Mouse (Mus musculus) erythroid progenitor cell, adult 5-6 weeks (primary cell): ENCODE results near the gene Bcar3. TPM values are rescaled to one million over a fixed set of nuclear protein-coding genes. Genes with fewer than 3 reads are reported as not detected.

Experiments
- ATAC-seq: replicated peaks from 2 replicates; pipeline ENCODE4 v1.8.0; 2016; ENCODE audit warnings: moderate number of reproducible peaks, mild to moderate bottlenecking, moderate TSS enrichment, inconsistent platforms; ENCODE audit not compliant: poor library complexity, low FRiP score, severe bottlenecking
- total RNA-seq, 2 experiments: library from RNA; stranded (forward) in 1 of 2; stranded (reverse) in 1 of 2; fragments of 150-400 nt in 1 of 2; fragments of 186-747, 209-891 nt in 1 of 2; gene quantifications; 2 replicates each; pipeline versions ENCODE4 v1.2.3 to v1.2.4; 2015 to 2017; ENCODE audit warnings: low replicate concordance in 2 of 2

Gene Bcar3
- total RNA-seq, 2 experiments from 2014 or later = not detected

DNA sequence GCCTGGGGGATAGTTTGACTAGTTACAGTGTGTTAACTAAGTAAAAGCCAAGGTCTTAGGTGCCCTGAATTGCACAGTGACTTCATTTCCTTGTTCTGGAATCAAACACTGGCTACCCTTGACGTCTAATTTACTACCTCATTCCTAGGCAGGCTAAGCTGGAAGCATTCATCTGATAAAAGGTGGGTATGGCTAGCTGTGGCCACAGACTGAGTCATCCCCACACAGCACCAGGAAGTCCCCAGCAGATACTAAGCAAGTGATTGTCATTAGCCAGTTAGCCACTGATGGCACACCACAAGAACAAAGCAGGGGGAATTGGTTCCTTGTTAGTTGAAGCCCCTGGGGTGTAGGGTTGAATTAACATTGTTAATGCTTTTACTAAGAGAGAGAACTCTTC is 227.4 kb downstream of the Bcar3 start:
- no peak for ATAC-seq

GRCm38 (mm10) chr3:122528477-122528876 is 234.5 kb downstream of the Bcar3 start:
- no peak for ATAC-seq

GRCm38 (mm10) chr3:122535938-122536703 is 242.2 kb downstream of the Bcar3 start:
- ATAC-seq = no peak

DNA sequence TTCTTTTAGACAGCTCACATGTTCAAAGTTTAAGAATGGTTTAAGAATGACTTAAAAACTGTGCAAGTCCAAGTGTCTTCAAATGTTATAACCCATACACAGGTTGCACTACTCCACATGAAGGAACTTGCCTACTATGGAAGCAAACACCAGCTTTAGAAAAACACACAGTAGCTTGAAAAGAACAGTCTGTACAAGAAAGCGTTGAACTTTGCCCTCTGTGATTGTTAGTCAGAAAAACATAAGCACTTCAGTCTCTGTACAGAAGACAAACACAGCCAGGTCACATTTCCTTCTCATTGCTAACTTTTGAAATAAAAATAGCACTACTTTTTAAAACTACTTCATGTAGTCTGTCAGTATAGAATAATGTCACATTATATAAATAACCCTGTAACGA is 244.9 kb downstream of the Bcar3 start:
- no peak for ATAC-seq

DNA sequence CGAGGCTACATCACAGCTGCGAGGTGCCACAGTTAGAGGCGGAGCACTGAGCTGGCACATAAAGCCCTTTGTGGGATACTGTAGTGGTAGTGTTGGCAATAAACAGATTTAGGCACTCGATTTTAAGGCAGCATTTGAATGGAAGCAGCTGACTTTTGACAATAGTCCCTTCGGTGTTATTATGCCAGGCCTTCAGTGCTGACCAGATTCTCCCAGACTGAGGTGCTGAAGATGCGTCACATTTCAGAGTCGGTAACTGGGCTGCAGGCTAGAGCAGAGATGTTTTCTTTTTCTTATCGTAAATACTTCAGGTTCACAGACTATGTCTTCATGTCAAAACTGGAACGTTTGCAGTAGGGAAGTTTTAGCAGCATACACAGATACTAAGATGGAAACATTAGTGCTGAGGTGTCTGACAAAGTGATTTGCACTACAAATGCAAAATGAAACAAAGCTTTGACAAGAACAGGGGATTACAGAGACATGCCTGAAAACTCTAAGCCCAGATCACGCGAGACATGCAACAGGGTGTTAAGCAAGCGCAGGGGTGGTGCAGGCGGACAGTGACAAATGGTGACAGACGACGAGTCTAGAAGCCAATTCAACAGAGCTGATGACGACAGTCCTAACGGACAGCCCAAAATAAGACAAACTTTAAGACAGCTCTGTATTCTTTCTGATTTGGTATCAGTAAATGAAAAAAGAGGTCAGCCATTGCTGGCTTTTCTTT is 246.2 kb downstream of the Bcar3 start:
- no peak for ATAC-seq

- ATAC-seq = no peak
Measured at GRCm38 (mm10) chr3:122540918-122541317, 247.0 kb downstream of the Bcar3 start.

DNA sequence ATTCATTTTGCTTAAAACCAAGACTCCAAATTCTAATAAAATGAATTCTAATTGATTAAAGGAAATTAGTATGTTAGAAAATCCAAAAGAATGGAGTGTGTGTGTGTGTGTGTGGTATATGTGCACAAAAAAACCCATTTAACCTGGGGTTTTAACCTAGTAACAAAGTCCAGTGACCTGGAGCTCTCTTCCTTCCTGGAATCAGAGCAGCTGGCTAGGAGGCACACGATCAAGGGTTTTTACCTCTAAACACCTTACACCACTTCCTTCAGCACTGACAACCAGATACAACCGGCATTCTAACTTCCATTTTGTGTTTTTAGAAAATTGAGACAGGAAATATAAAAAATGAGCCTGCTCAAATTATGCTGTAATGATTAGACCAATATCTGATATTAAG is 251.4 kb downstream of the Bcar3 start:
- no peak for ATAC-seq

DNA sequence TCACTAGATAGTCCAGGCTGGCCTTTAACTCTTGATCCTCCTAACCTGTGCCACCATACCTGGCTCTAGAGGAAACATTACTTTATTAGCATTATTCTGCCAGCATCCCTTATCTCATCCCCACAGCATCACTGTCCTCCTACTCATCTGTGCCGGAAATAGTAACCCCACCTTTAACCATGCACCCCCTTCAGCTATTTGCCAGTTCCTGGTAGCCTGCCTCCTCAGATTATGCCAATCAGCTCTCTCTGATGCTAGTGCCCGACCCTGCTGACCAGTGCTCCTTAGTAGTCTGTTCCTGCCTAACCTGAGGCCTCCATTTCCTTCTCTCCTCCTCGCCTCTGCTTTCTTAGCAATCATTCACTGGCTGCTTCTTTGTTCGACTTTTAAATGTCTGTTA is 253.5 kb downstream of the Bcar3 start:
- ATAC-seq = no peak

DNA sequence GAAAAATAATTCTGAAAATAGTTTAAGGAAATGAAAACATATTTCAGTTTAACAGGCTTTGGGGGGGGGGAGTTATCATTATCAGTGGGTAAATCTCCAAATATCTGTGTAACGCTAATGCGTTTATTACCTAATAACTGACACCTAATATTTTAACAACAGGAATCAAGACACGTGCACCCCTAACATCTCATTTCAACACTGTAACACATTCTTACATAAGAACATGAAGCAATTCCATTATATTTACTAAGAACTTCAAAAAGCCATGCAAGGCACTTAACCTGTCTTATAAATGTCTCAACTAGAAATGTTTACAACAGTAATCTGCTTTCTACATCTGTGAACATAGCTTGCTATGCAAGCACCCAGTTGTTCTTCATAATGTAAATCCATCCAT is 257.2 kb downstream of the Bcar3 start:
- no peak for ATAC-seq

DNA sequence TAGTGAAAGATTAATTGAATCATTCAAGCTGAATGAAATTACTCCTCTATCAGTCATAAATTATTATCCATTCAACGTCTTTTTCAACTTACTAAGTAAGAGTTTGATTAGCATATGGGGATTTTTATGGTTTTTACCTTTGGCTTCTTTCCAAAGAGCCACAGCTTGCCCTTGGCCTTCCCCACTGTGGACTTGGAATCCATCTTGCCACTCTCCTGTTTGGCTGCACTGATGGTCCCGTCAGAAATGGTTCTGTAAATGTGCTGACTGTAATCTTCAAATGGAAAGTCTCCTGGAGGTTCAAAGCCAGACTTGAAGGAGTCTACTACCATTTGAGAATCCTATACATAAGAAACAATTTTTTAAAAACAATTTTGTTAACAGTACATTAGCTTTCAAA is 263.8 kb downstream of the Bcar3 start:
- no peak for ATAC-seq

GRCm38 (mm10) chr3:122565285-122565684 is 271.3 kb downstream of the Bcar3 start:
- ATAC-seq = no peak

- no peak for ATAC-seq
Measured at GRCm38 (mm10) chr3:122566112-122566511, 272.2 kb downstream of the Bcar3 start.

DNA sequence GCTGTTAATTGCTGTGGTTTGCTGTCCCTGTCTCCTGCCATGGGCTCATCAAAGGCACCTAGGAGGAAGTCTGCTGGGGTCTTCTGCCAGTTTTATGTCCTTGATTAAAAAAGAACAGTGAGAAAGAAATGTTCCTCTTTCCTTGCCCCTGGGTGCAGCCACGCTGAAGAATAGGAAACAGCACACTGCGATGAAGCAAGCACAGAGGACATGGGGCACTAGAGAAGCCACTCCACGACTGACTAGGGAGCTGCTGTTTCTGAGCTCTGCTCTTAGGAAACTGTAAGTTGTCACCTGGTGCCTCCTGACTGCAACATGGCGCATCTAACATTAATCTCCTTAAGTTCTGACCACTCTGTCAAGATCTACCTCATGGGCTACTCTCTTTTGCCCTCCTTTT is 272.6 kb downstream of the Bcar3 start:
- no peak for ATAC-seq

GRCm38 (mm10) chr3:122573426-122574286 is 279.7 kb downstream of the Bcar3 start:
- ATAC-seq = no peak

DNA sequence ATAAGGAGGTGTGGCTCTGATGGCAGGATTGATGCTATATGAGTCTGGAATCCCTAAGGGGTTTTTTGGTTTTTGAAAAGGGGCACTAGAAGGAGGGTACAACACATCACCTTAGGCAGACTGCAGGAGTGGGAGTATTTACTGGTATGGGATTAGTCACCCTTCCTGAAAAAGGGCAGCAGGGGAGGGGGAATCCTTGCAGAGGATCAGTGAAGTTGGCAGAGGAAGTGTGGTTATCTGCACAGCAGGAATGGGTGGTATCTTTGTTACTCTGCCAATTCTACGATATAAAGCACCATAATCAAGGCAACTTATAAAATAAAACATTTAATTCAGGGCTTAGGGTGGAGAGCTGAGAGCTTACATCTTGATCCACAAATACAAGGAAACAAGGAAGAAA is 281.0 kb downstream of the Bcar3 start:
- no peak for ATAC-seq

DNA sequence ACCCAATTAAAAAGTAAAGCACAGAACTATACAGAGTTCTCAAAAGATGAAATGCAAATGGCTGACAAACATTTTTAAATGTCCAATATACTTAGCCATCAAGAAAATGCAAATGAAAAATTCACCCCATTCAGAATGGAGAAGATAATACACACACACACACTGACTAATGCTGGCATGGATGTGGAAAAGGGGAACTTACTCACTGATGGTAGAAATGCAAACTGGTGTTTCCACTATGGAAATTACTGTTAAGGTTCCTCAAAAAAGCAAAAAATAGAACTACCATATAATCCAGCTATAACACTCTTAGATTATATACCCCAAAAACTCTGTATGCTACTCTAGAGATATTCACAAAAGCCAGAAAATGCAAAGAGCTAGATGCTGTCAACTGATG is 283.4 kb downstream of the Bcar3 start:
- ATAC-seq = no peak

Other genes with a start within 250 kb of the Bcar3 start
- gene Abca4, start 249.7 kb upstream of the Bcar3 start, total RNA-seq (2015; ENCODE audit: low replicate concordance) = 1.8 TPM in 1 of 2 replicates, not detected in the other
- gene Abca4, start 249.7 kb upstream of the Bcar3 start, total RNA-seq (2017; ENCODE audit: low replicate concordance) = not detected in 2 replicates
- 337 and 399 TPM in 2 replicates for gene Gclm, start 48.6 kb upstream of the Bcar3 start, total RNA-seq (2015; ENCODE audit: low replicate concordance)
- gene Gclm, start 48.6 kb upstream of the Bcar3 start, total RNA-seq (2017; ENCODE audit: low replicate concordance) = 336 and 379 TPM in 2 replicates
- 58.7 and 68.3 TPM in 2 replicates for gene Dnttip2, start 19.7 kb upstream of the Bcar3 start, total RNA-seq (2015; ENCODE audit: low replicate concordance)
- gene Dnttip2, start 19.7 kb upstream of the Bcar3 start, total RNA-seq (2017; ENCODE audit: low replicate concordance) = 23.7 and 31.9 TPM in 2 replicates